Mouse (Mus musculus) testis, adult 2 months (tissue): ENCODE measurements around the gene Eef1e1.

Experiments used
- CTCF ChIP-seq: fragments of 200-500 bp; IDR thresholded peaks from 2 replicates; pipeline ENCODE4 v1.5.1; 2012; ENCODE audit warnings: low read depth, mild to moderate bottlenecking, inconsistent platforms, low read length, moderate library complexity; ENCODE audit not compliant: control insufficient read depth, insufficient read depth, insufficient replicate concordance
- POLR2A ChIP-seq: fragments of 200-500 bp; IDR thresholded peaks from 2 replicates; pipeline ENCODE4 v1.6.1; 2012; ENCODE audit warnings: low read depth, mild to moderate bottlenecking, inconsistent platforms, low read length, moderate library complexity; ENCODE audit not compliant: control insufficient read depth

DNA sequence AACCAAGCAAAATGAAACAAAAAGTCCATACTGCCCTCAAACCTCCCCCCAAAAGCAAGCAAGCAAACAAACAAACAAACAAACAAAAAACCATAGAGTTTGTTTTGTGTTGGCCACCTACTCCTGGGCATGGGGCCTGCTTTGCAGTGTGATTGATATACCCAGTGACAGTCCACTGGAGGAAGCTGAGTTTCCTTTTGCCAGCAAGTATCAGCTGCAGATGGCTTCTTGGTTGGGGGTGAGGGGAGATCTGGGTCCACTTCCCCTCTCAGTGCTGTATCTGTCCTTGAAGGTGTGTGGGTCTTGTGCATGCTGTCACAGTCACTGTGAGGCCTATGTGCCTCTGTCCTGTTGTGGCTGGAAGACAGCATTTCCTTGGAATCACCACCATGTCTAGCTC is 11.2 kb upstream of the Eef1e1 start:
- TF ChIP-seq CTCF (no peak), POLR2A (no peak)
